Mouse (Mus musculus): ENCODE data around the gene Gm11985.

Gene Gm11985

DNA sequence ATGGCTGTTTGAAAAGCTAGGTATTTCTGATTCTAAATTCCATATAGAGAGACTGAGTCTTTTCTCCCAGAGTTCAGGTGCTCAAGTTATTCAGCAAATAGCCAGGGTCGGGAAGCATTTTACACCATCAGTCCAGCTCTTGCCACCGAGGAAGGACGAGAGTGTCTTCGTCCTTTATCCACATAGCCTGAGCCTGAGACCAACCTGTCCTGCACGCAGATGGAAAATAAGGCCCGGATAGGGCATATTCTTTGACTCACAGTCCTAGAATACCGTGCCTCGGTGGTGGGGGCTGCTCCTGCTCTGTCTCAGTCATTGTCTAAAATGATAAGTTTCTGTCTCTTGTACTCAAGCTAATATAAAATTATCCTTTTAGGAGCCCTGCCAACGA lies 12.0 kb upstream of the Gm11985 start:
- CTCF ChIA-PET: no interaction called here

DNA sequence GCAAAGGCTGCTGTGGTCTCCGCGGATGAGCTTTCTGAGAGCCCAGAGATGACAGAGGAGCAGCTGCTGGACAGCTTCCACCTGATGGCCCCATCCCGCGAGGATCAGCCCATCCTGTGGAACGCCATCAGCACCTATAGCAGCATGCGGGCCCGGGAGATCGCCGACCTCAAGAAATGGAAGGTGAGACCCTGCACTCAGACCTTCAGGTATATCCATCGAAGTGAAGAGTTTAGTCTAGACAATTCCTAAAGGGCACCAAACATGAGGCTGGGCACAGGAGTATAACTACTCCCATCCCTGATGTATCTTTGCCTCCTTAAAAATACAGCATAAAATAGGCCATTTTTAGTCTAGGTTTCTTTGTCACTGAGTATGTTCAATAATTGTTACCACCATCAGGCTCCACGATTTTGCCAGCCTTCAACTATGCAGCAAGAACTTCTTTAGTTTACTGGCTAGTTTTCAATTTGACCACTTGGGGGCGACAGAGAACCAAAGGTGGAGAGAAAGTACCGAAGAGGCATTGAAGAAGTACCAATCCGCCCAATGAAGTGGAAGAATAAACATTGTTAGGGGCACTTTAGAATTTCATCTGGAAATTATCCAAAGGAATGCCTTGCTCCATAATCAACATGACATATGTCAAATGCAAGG lies 11.5 kb upstream of the Gm11985 start:
- CTCF ChIA-PET: no interaction called here

GRCm38 (mm10) chr11:7198481-7199256 lies 10.3 kb upstream of the Gm11985 start:
- CTCF ChIA-PET: no interaction called here

- CTCF ChIA-PET: no interaction called here
Measured at GRCm38 (mm10) chr11:7198006-7198405, 9.6 kb upstream of the Gm11985 start.

- CTCF ChIA-PET: no interaction called here
Measured at GRCm38 (mm10) chr11:7197491-7197941, 9.1 kb upstream of the Gm11985 start, which contains the start of gene Igfbp1. TSS of gene Igfbp1 (plus strand) at chr11:7197782.

DNA sequence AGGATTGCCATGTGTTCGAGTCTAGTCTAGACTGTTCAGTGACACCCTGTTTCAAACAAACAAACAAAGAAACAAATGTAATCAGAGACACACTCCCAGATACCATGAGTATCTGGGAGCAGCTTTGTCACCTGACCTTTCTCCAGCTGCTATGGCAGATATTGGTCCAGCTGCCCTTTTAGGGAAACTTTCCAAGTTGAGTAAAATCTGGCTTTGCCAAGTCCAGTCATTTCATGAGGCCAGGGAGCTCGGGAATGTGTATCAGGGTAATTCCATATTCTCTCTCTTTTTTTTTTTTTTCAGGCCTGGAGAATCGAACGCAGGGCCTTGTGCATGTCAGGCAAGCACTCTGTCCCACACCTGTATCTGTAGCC lies 6.9 kb upstream of the Gm11985 start:
- CTCF ChIA-PET: interaction anchor here (0.6 kb wide), 1 partner anchor 78 kb away, joined by 3 read pairs; no protein-coding TSS in a partner anchor

DNA sequence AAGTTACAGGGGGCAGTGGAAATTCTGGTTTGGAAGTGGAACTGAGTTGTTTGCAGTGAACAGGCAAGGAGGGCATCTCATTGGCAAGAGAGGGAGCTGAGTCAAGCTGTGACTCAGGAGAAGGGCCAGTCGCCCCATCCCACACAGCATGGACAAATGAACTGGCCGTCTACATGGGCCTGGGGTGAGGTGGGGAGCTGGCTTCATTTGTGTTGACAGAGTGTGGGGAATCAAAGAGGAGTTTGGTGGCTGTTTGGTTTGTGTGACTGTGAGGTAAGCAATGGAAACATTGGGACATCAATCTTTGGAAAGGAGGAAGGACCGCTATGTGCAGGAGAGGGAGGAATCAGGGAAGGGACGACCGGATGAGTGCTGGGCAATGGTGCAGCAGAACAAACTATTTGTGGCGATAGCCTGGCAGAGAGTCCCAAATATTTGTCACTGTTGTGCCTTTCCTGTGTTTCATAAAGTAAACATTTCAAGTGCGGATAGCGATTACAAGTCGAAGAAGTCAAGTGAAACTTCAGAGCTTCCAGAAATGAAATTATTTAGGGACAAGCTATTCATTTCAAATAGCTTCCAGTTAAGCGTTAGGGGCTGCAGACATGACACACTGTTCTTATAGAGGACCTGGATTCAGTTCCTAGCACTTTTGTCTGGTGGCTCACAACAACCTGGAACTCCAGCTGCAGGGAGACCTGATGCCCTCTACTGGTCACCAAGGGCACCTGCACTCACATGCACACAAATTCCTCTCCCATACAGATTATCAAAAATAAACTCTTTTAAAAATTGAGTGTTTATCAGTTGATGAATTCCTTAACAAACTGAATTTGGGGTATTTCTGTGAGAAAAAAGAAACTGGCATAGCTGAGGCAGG lies 6.3 kb upstream of the Gm11985 start:
- CTCF ChIA-PET: interaction anchor here (0.6 kb wide), 1 partner anchor 79 kb away, joined by 3 read pairs; no protein-coding TSS in a partner anchor

- CTCF ChIA-PET: no interaction called here
Measured at GRCm38 (mm10) chr11:7193134-7193533, 4.8 kb upstream of the Gm11985 start.

- CTCF ChIA-PET: no interaction called here
Measured at GRCm38 (mm10) chr11:7192710-7193109, 4.3 kb upstream of the Gm11985 start.

GRCm38 (mm10) chr11:7187472-7187871 lies 897 bp downstream of the Gm11985 start:
- CTCF ChIA-PET: no interaction called here

DNA sequence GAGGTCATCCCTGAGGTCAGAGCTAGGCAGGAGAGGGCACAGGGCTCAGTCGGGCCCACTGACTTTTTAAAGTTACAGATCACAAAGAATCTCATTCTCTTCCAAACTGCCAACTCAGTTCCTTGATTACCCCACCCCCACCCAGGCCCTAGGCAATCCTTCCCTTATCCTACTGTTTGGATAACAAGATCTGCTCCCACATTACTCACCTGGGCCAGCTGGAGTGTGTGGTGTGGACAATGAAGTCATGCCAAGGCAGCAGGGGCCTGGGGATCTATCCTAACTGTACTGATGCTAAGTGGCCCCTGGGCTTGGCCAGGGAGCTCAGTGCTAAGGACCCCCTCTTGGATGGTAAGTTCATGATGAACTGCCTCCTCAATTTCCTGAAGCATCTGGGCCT lies 3.9 kb downstream of the Gm11985 start:
- CTCF ChIA-PET: no interaction called here

GRCm38 (mm10) chr11:7182409-7183042 lies 5.8 kb downstream of the Gm11985 start:
- CTCF ChIA-PET: no interaction called here

GRCm38 (mm10) chr11:7179276-7179675 lies 9.1 kb downstream of the Gm11985 start:
- CTCF ChIA-PET: no interaction called here

GRCm38 (mm10) chr11:7178724-7179123 lies 9.6 kb downstream of the Gm11985 start:
- CTCF ChIA-PET: no interaction called here

DNA sequence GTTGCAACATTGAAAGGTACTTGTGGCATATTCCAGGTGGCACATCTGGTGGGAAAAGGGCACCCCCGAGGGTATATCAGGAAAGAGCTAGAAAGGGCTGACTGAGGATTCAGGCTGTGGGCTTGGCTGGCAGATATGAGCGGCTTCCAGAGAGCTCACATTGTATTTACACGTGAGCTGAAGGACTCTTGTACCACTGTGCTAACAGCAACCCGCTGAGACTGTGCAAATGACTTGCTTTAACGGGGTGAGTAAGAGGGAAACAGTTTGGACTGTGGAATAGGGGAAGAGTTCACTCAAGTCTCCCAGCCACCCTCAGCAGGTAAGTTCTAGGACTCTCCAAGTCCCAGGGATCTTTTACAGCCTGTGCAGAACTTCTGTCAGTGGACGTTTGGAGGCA lies 14.7 kb downstream of the Gm11985 start:
- CTCF ChIA-PET: no interaction called here

DNA sequence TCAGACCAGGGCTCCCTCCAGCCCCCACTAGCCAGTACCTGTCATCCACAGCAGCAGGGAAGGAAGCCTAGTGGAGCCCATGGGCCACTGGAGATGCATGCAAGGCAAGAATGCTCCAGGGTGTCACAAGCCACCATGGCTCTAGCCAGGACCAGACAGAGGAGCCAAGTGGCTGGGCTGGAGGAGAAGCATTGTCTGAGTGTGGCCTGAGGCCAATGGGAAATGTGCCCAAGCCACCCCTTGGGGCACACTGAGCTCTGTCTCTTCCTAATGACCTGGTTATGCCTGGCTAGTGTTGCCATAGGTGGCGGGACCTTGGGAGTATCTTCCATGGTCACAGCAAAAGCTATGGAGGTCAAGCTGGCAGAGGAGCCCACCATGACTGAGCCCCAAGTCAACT lies 18.7 kb downstream of the Gm11985 start:
- CTCF ChIA-PET: no interaction called here

- CTCF ChIA-PET: no interaction called here
Measured at GRCm38 (mm10) chr11:7164416-7164815, 24.0 kb downstream of the Gm11985 start.

GRCm38 (mm10) chr11:7161502-7162174 lies 26.7 kb downstream of the Gm11985 start:
- CTCF ChIA-PET: no interaction called here

DNA sequence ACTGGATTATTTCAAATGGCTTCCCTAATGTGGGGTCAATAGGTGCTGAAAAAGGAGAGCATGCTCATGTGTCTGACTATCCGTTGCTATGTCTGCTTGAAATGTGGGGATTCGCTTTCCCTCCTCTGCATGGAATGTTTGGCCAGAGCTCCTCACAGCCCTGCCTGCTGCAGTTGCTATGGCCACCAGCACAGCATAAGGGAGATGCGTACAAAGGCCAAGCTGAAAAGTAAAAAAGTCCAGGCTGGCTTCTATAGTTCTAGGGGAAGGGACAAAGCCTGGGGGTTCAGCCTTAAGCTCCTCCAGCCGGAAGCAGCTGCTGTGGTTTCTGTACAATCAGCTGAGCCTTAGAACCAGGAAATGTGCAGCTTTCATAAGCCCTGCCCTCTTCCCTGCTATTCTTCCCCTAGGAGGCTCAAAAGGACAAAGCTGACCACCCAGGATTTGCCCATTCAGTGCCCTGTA lies 27.7 kb downstream of the Gm11985 start:
- CTCF ChIA-PET: no interaction called here

- CTCF ChIA-PET: no interaction called here
Measured at GRCm38 (mm10) chr11:7160146-7160545, 28.2 kb downstream of the Gm11985 start.

- CTCF ChIA-PET: no interaction called here
Measured at GRCm38 (mm10) chr11:7158196-7158595, 30.2 kb downstream of the Gm11985 start.
